Mouse (Mus musculus) left cerebral cortex, adult 11 months (tissue): ENCODE results near the gene Otud3.
A peak's percentile ranks its signal among the peaks of the same experiment; 100 is the strongest.

Source experiments
- DNase-seq: peaks from one replicate; pipeline ENCODE4 v3.0.0; 2022; ENCODE audit warnings: low spot score

The Otud3 gene

DNA sequence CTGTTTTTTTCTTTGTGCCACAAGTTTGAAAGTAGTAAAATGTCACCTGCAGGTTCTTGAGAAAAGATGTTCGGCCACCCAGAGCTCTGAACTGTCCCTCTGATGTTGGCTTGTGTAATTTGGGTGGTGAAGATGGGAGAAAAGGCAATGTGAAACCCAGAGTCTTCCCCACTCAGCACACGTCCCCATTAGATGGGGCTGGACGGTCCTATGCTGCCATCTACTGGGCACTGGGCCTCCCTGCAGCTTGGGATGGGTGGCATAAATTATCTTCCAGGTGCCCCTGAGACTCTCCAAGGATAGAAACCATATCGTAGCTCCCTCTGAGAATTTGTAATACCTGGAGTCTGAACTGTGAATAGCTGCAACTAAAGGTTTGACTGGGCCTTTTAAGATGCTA is 62.3 kb downstream of the Otud3 start:
- peak; percentile 73 for DNase-seq
